Mouse (Mus musculus) liver, embryonic 11.5 days (tissue): Measurements from ENCODE around the gene Xylt2. TPM values are rescaled to one million over a fixed set of nuclear protein-coding genes. Genes with fewer than 3 reads are reported as not detected.

Source experiments
- ATAC-seq: fragments of 200-750 bp; cut with Nextera tagmentation; replicated peaks from 2 replicates; pipeline ENCODE4 v1.8.0; 2017; ENCODE audit warnings: moderate number of reproducible peaks, mild to moderate bottlenecking, moderate TSS enrichment, moderate library complexity; ENCODE audit not compliant: low FRiP score
- DNase-seq: peaks from one replicate; pipeline ENCODE4 v3.0.0-alpha.2; 2017; ENCODE audit warnings: low spot score
- H3K27ac ChIP-seq: fragments of 300-500 bp; sonication (generic); 2 replicates; pipeline ENCODE4 v1.5.1; 2014; ENCODE audit warnings: mild to moderate bottlenecking, low read depth, low read length, control low read depth
- H3K27me3 ChIP-seq: fragments of 300-500 bp; sonication (generic); replicated peaks from 2 replicates; pipeline ENCODE4 v1.6.1; 2014; ENCODE audit warnings: low read length, mixed read lengths; ENCODE audit not compliant: control insufficient read depth, insufficient read depth
- H3K36me3 ChIP-seq: fragments of 300-500 bp; sonication (generic); 2 replicates; pipeline ENCODE4 v1.6.1; 2014; ENCODE audit warnings: mild to moderate bottlenecking, low read length, moderate library complexity, mixed read lengths; ENCODE audit not compliant: control insufficient read depth, insufficient read depth
- H3K4me1 ChIP-seq: fragments of 300-500 bp; sonication (generic); replicated peaks from 2 replicates; pipeline ENCODE4 v1.6.1; 2014; ENCODE audit warnings: low read length, mixed read lengths; ENCODE audit not compliant: control insufficient read depth, insufficient read depth
- H3K4me2 ChIP-seq: fragments of 300-500 bp; sonication (generic); 2 replicates; pipeline ENCODE4 v1.6.1; 2014; ENCODE audit warnings: mild to moderate bottlenecking, control low read depth, moderate library complexity
- H3K4me3 ChIP-seq: fragments of 300-500 bp; sonication (generic); 2 replicates; pipeline ENCODE4 v1.5.1; 2014; ENCODE audit warnings: low read depth, low read length, control low read depth
- H3K9ac ChIP-seq: fragments of 300-500 bp; sonication (generic); 2 replicates; pipeline ENCODE4 v1.6.1; 2014; ENCODE audit warnings: low read depth, low read length, control low read depth
- H3K9me3 ChIP-seq: fragments of 300-500 bp; sonication (generic); 2 replicates; pipeline ENCODE4 v1.6.1; 2016; ENCODE audit warnings: low read length, inconsistent platforms, mixed read lengths; ENCODE audit not compliant: control insufficient read depth
- WGBS: fragments of 180-500 bp; shearing (Covaris S2); extraction: QIAGEN DNeasy Blood & Tissue Kit; methylation state at CpG from one replicate; pipeline ENCODE4 v1.1.7; 2014; 5-methylcytosine and 5-hydroxymethylcytosine counted together
- polyA plus RNA-seq: library from polyadenylated mRNA; unstranded; fragments of >200 nt; fragmentation: Nextera tagmentation; extraction: Ambion mirVana; gene quantifications from 2 replicates; pipeline ENCODE4 v1.2.1, GENCODE M21; 2014

The Xylt2 gene
- polyA plus RNA-seq, 1 experiment from 2014 or later = 10.5 TPM

- WGBS = 28% methylated on average over 4 of the region's 4 CpGs
- peaks cover 2% of the 10 kb centered on the region; the same call in 1 of the 2 replicates for H3K27me3 ChIP-seq
- H3K9me3 ChIP-seq = no peaks in the 10 kb centered on the region
- H3K36me3 ChIP-seq = no peaks in the 10 kb centered on the region
- no peak overlapping the region for H3K27ac ChIP-seq
- H3K9ac ChIP-seq = no peak overlapping the region
- no peak for DNase-seq
- H3K4me3 ChIP-seq = no peak overlapping the region
- no peak for ATAC-seq
- H3K4me1 ChIP-seq = no peaks in the 10 kb centered on the region
- H3K4me2 ChIP-seq = no peak overlapping the region
These were observed 61.8 kb downstream of the Xylt2 start for GRCm38 (mm10) chr11:94615494-94615893.

GRCm38 (mm10) chr11:94614603-94615002, 62.7 kb downstream of the Xylt2 start:
- Histone ChIP-seq H3K9ac (no peak overlapping the region), H3K27ac (no peak overlapping the region), H3K27me3 (peaks cover 2% of the 10 kb centered on the region; the same call in 1 of the 2 replicates), H3K4me1 (no peaks in the 10 kb centered on the region), H3K9me3 (no peaks in the 10 kb centered on the region), H3K36me3 (no peaks in the 10 kb centered on the region), H3K4me2 (no peak overlapping the region), H3K4me3 (no peak overlapping the region)
- ATAC-seq (no peak), DNase-seq (no peak)
- WGBS = 76% methylated on average over 4 of the region's 4 CpGs

Other genes starting within 250 kb of the Xylt2 start
- 2.7 and 4.7 TPM in 2 replicates for gene Cacna1g, start 203.3 kb downstream of the Xylt2 start, polyA plus RNA-seq
- gene Spata20, start 191.3 kb downstream of the Xylt2 start, polyA plus RNA-seq = not detected in 2 replicates
- gene Epn3, start 177.5 kb downstream of the Xylt2 start, polyA plus RNA-seq = 0.84 and 0.91 TPM in 2 replicates
- 0.84 and 1.1 TPM in 2 replicates for gene Mycbpap, start 155.8 kb downstream of the Xylt2 start, polyA plus RNA-seq
- 3.9 and 4.1 TPM in 2 replicates for gene Rsad1, start 128.3 kb downstream of the Xylt2 start, polyA plus RNA-seq
- 0.16 and 0.25 TPM in 2 replicates for gene Chad, start 112.5 kb downstream of the Xylt2 start, polyA plus RNA-seq
- gene Acsf2, start 75.6 kb downstream of the Xylt2 start, polyA plus RNA-seq = 2.6 and 3.1 TPM in 2 replicates
- 224 and 246 TPM in 2 replicates for gene Lrrc59, start 47.7 kb downstream of the Xylt2 start, polyA plus RNA-seq
- gene Mrpl27, start 23.7 kb downstream of the Xylt2 start, polyA plus RNA-seq = 127 and 132 TPM in 2 replicates
- gene Eme1, start 23.6 kb downstream of the Xylt2 start, polyA plus RNA-seq = 35.5 and 40.5 TPM in 2 replicates
- gene Gm11541, start 27.0 kb upstream of the Xylt2 start, polyA plus RNA-seq = 0.10 TPM in 1 of 2 replicates, not detected in the other
- 0.23 TPM in 1 of 2 replicates, not detected in the other for gene Cdc34b, start 64.3 kb upstream of the Xylt2 start, polyA plus RNA-seq
- not detected in 2 replicates for gene Tmem92, start 105.2 kb upstream of the Xylt2 start, polyA plus RNA-seq